ENCODE assay signal across 23 mouse cellular contexts in the genomic region with DNA sequence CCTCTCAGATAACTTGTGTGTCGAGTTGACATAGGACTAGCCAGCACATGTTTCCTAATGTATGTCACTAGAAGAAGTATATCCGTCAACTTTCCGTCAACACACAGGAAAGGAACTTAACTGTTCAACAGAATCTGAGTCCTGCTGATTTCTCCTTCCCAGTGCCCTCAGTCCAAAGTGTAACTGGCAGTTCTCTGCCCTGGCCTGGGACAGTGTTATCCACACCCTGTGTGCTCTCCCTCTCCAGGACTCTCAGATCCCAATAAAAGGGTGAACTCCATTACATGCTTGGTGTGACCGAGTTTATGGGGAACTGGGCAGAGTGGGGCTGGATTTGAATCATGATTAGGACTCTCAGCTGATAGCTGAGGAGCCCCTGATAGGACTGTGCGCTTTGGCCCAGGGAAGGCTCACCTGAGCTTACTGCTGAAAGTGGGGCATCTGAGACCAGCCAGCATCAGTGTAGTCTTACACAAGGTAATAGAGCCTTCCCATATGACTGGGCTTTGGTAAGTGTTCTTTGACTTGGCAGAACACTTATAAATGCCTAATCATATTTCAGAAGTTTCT. TPM values are rescaled to one million over a fixed set of nuclear protein-coding genes. Genes with fewer than 3 reads are reported as not detected.
DNase-seq lines count a peak whose midpoint lies in the region; ATAC-seq and TF ChIP-seq lines count a peak whose summit lies in the region.
"Had no signal": no experiment of that assay in that cellular context is flagged by ENCODE, and none has a peak within 500 bp of the region (broad histone marks: within the 10 kb centered on the region; RNA-seq: fewer than 3 reads in every experiment).

No protein-coding gene starts in this region.

- no peaks in the 10 kb centered on the region; the same call in 1 of the 2 replicates for H3K36me3 ChIP-seq in kidney, adult 2 months (ENCODE audit: control insufficient read depth, insufficient read depth, low read length)
- peaks cover 25% of the 10 kb centered on the region for H3K36me3 ChIP-seq in kidney, embryonic 16.5 days (ENCODE audit: insufficient read depth, low read length)
- H3K36me3 ChIP-seq in liver, embryonic 11.5 days (ENCODE audit: control insufficient read depth, insufficient read depth, low read length) = peaks cover 5% of the 10 kb centered on the region; the same call in 1 of the 2 replicates
- peaks cover 39% of the 10 kb centered on the region for H3K36me3 ChIP-seq in liver, embryonic 12.5 days
- no peaks in the 10 kb centered on the region for H3K36me3 ChIP-seq in forebrain, embryonic 11.5 days (ENCODE audit: control insufficient read depth, insufficient read depth, low read length)

- no peak for ATAC-seq in kidney, embryonic 16.5 days (ENCODE audit: low FRiP score, low TSS enrichment)
- no peak for ATAC-seq in liver, embryonic 11.5 days (replicated peaks; ENCODE audit: low FRiP score)
- ATAC-seq in liver, embryonic 12.5 days = no peak
- no peak for ATAC-seq in forebrain, embryonic 11.5 days (replicated peaks; ENCODE audit: low FRiP score)
- ATAC-seq: CD4-positive, CD25-positive, alpha-beta regulatory T cell, adult 4 months; forebrain, embryonic 15.5 days had no signal

- peaks cover 18% of the 10 kb centered on the region; the same call in 1 of the 2 replicates for H3K4me1 ChIP-seq in kidney, adult 2 months (ENCODE audit: control insufficient read depth, insufficient read depth, low read length)
- H3K4me1 ChIP-seq in kidney, embryonic 16.5 days (ENCODE audit: insufficient read depth, low read length) = no peaks in the 10 kb centered on the region
- no peaks in the 10 kb centered on the region for H3K4me1 ChIP-seq in liver, embryonic 11.5 days (replicated peaks; ENCODE audit: control insufficient read depth, insufficient read depth, low read length)
- H3K4me1 ChIP-seq in liver, embryonic 12.5 days = no peaks in the 10 kb centered on the region
- H3K4me1 ChIP-seq in forebrain, embryonic 11.5 days (replicated peaks; ENCODE audit: control insufficient read depth, insufficient read depth, low read length) = no peaks in the 10 kb centered on the region
- H3K4me1 ChIP-seq: embryonic facial prominence, embryonic 15.5 days; forebrain, embryonic 12.5 days; forebrain, embryonic 15.5 days; hindbrain, embryonic 12.5 days had no signal

- H3K27ac ChIP-seq in kidney, adult 2 months (ENCODE audit: insufficient read depth, low read depth, low read length) = peak overlapping the region; percentile 67
- peak overlapping the region; percentile 63; the same call in 1 of the 2 replicates for H3K27ac ChIP-seq in kidney, embryonic 16.5 days (ENCODE audit: low read length)
- no peak overlapping the region for H3K27ac ChIP-seq in liver, embryonic 11.5 days (ENCODE audit: low read depth, low read length)
- no peak overlapping the region for H3K27ac ChIP-seq in liver, embryonic 12.5 days
- H3K27ac ChIP-seq in forebrain, embryonic 11.5 days (ENCODE audit: low read depth, low read length) = no peak overlapping the region
- H3K27ac ChIP-seq: embryonic facial prominence, embryonic 12.5 days; embryonic facial prominence, embryonic 15.5 days; forebrain, embryonic 12.5 days; forebrain, embryonic 15.5 days; heart, adult 2 months; hindbrain, embryonic 12.5 days had no signal

- WGBS in kidney, adult 2 months = 70% methylated on average over 5 of the region's 5 CpGs
- 84% methylated on average over 5 of the region's 5 CpGs for WGBS in kidney, embryonic 16.5 days
- WGBS in liver, embryonic 11.5 days = 83% methylated on average over 5 of the region's 5 CpGs
- 78% methylated on average over 5 of the region's 5 CpGs for WGBS in liver, embryonic 12.5 days (ENCODE audit: insufficient replicate concordance)
- 70% methylated on average over 5 of the region's 5 CpGs for WGBS in large intestine, adult 2 months
- WGBS in forebrain, embryonic 11.5 days = 89% methylated on average over 5 of the region's 5 CpGs

- H3K9me3 ChIP-seq in kidney, embryonic 16.5 days (ENCODE audit: low read length) = no peaks in the 10 kb centered on the region
- no peaks in the 10 kb centered on the region for H3K9me3 ChIP-seq in liver, embryonic 11.5 days (ENCODE audit: control insufficient read depth, low read length)
- no peaks in the 10 kb centered on the region for H3K9me3 ChIP-seq in liver, embryonic 12.5 days (replicated peaks)
- no peaks in the 10 kb centered on the region for H3K9me3 ChIP-seq in forebrain, embryonic 11.5 days (ENCODE audit: control insufficient read depth, low read length)
- H3K9me3 ChIP-seq: embryonic facial prominence, embryonic 12.5 days; embryonic facial prominence, embryonic 15.5 days; forebrain, embryonic 12.5 days; forebrain, embryonic 15.5 days; hindbrain, embryonic 12.5 days had no signal

- H3K4me2 ChIP-seq in kidney, embryonic 16.5 days (replicated peaks; ENCODE audit: low read depth, low read length) = no peak overlapping the region
- no peak overlapping the region for H3K4me2 ChIP-seq in liver, embryonic 11.5 days
- no peak overlapping the region for H3K4me2 ChIP-seq in liver, embryonic 12.5 days
- H3K4me2 ChIP-seq in forebrain, embryonic 11.5 days (ENCODE audit: low read depth, low read length, severe bottlenecking) = no peak overlapping the region
- H3K4me2 ChIP-seq: embryonic facial prominence, embryonic 12.5 days; embryonic facial prominence, embryonic 15.5 days; forebrain, embryonic 12.5 days; forebrain, embryonic 15.5 days; heart, embryonic 11.5 days; hindbrain, embryonic 12.5 days had no signal

- TF ChIP-seq CTCF in kidney, adult 2 months (conservative IDR thresholded peaks at IDR 0.05; ENCODE audit: insufficient read depth, insufficient read length, low read depth, low read length) = no peak

- no peaks in the 10 kb centered on the region for H3K27me3 ChIP-seq in kidney, adult 2 months (replicated peaks; ENCODE audit: control insufficient read depth, insufficient read depth, low read length)
- H3K27me3 ChIP-seq in kidney, embryonic 16.5 days (ENCODE audit: insufficient read depth, low read length) = no peaks in the 10 kb centered on the region
- no peaks in the 10 kb centered on the region for H3K27me3 ChIP-seq in liver, embryonic 11.5 days (replicated peaks; ENCODE audit: control insufficient read depth, insufficient read depth, low read length)
- no peaks in the 10 kb centered on the region for H3K27me3 ChIP-seq in liver, embryonic 12.5 days (replicated peaks)
- no peaks in the 10 kb centered on the region for H3K27me3 ChIP-seq in forebrain, embryonic 11.5 days (ENCODE audit: control insufficient read depth, insufficient read depth, low read length)
- H3K27me3 ChIP-seq: embryonic facial prominence, embryonic 12.5 days; embryonic facial prominence, embryonic 15.5 days; forebrain, embryonic 12.5 days; forebrain, embryonic 15.5 days; hindbrain, embryonic 12.5 days had no signal

- TF ChIP-seq POLR2A in kidney, adult 2 months (IDR thresholded peaks at IDR 0.05; ENCODE audit: low read depth, low read length) = no peak

- H3K4me3 ChIP-seq in kidney, adult 2 months (ENCODE audit: insufficient read depth, low read depth, low read length) = no peak overlapping the region
- H3K4me3 ChIP-seq in kidney, embryonic 16.5 days (ENCODE audit: low read length) = no peak overlapping the region
- H3K4me3 ChIP-seq in liver, embryonic 11.5 days (ENCODE audit: low read depth, low read length) = no peak overlapping the region
- no peak overlapping the region for H3K4me3 ChIP-seq in liver, embryonic 12.5 days
- H3K4me3 ChIP-seq in forebrain, embryonic 11.5 days (ENCODE audit: low read depth, low read length) = no peak overlapping the region
- H3K4me3 ChIP-seq: embryonic facial prominence, embryonic 12.5 days; embryonic facial prominence, embryonic 15.5 days; forebrain, embryonic 12.5 days; forebrain, embryonic 15.5 days; heart, adult 2 months; hindbrain, embryonic 12.5 days had no signal

- H3K9ac ChIP-seq in kidney, embryonic 16.5 days (replicated peaks; ENCODE audit: low read length) = no peak overlapping the region
- no peak overlapping the region for H3K9ac ChIP-seq in liver, embryonic 11.5 days (ENCODE audit: low read depth, low read length)
- no peak overlapping the region for H3K9ac ChIP-seq in liver, embryonic 12.5 days
- H3K9ac ChIP-seq in forebrain, embryonic 11.5 days (ENCODE audit: low read length) = no peak overlapping the region
- H3K9ac ChIP-seq: embryonic facial prominence, embryonic 12.5 days; embryonic facial prominence, embryonic 15.5 days; forebrain, embryonic 12.5 days; forebrain, embryonic 15.5 days; hindbrain, embryonic 12.5 days had no signal

- peak; percentile 61 for DNase-seq in kidney, adult 2 months
- DNase-seq in kidney, adult 18-20 months = no peak
- no peak for DNase-seq in kidney, postnatal 10 days
- peak; percentile 23 for DNase-seq in liver, embryonic 11.5 days (ENCODE audit: low spot score)
- DNase-seq in large intestine, adult 2 months (ENCODE audit: low read depth, low spot score) = peak; percentile 33
- no peak for DNase-seq in forebrain, embryonic 11.5 days (ENCODE audit: low spot score)
- DNase-seq: adrenal gland, adult 2 months; adrenal gland, postnatal 14 days; cerebellum, adult 11 months; cerebellum, adult 2 months; cerebellum, adult 9-11 months; cerebellum, postnatal 25 days; gastrocnemius, postnatal 25 days; heart, adult 2 months had no signal

RNA-seq across cellular contexts. Expression of a gene that starts 46.3 kb away (rescaled TPM):
- polyA plus RNA-seq in kidney, adult 2 months (2012; rRNA removed) = 23.8 and 26.8 TPM in 2 replicates
- 53.6 and 56.4 TPM in 2 replicates for polyA plus RNA-seq in kidney, embryonic 16.5 days (2015; fragmentation: Nextera tagmentation; extraction: Ambion mirVana)
- 30.1 and 30.4 TPM in 2 replicates for polyA plus RNA-seq in liver, embryonic 11.5 days (2014; fragmentation: Nextera tagmentation; extraction: Ambion mirVana)
- polyA plus RNA-seq in liver, embryonic 12.5 days (2016; fragmentation: Nextera tagmentation; extraction: Ambion mirVana) = 18.8 and 19.5 TPM in 2 replicates
- 17.3 and 25.1 TPM in 2 replicates for polyA plus RNA-seq in large intestine, adult 2 months (2012; rRNA removed)
- 37.0 and 39.0 TPM in 2 replicates for polyA plus RNA-seq in forebrain, embryonic 11.5 days (2014; fragmentation: Nextera tagmentation; extraction: Ambion mirVana)

Comparison
In these comparisons a context has a peak if more than half of its experiments do, and no peak if none do; other contexts are left out.
1. DNase-seq: peak in kidney, adult 2 months (single experiment), liver, embryonic 11.5 days (single experiment) and large intestine, adult 2 months (single experiment); none in kidney, adult 18-20 months (single experiment), kidney, postnatal 10 days (single experiment) and forebrain, embryonic 11.5 days (single experiment).
2. H3K27ac ChIP-seq: peak in kidney, adult 2 months (single experiment) and kidney, embryonic 16.5 days (single experiment); none in liver, embryonic 11.5 days (single experiment), liver, embryonic 12.5 days (single experiment) and forebrain, embryonic 11.5 days (single experiment).